23 mouse cellular contexts compared by ENCODE assay signal in the genomic region with DNA sequence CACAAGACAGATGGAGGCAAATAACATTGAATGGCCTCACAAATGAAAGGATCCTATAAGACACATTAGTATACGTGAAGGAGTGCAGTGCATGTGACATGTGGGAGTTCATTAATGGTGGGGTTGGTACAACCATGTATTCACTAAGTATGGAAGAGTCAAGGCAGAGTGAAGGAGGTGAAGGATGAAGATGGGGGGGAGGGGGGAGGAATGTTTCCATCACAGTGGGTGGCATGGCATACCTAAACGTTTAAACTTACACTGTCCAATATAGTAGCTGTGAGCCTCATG.
DNase-seq lines count a peak whose midpoint lies in the region; ATAC-seq lines count a peak whose summit lies in the region.
"Had no signal": no experiment of that assay in that cellular context is flagged by ENCODE, and none has a peak within 500 bp of the region (broad histone marks: within the 10 kb centered on the region; RNA-seq: fewer than 3 reads in every experiment).

No protein-coding gene starts in this region.

- H3K36me3 ChIP-seq in hindbrain, embryonic 11.5 days (ENCODE audit: control insufficient read depth, insufficient read depth, low read length) = no peaks in the 10 kb centered on the region
- H3K36me3 ChIP-seq in hindbrain, embryonic 13.5 days = no peaks in the 10 kb centered on the region
- H3K36me3 ChIP-seq in kidney, embryonic 14.5 days (ENCODE audit: control insufficient read depth, insufficient read depth, low read length) = no peaks in the 10 kb centered on the region
- H3K36me3 ChIP-seq in neural tube, embryonic 13.5 days = no peaks in the 10 kb centered on the region
- H3K36me3 ChIP-seq: embryonic facial prominence, embryonic 10.5 days; embryonic facial prominence, embryonic 13.5 days; forebrain, embryonic 12.5 days; forebrain, embryonic 15.5 days had no signal

- no peaks in the 10 kb centered on the region for H3K27me3 ChIP-seq in hindbrain, embryonic 11.5 days (ENCODE audit: control insufficient read depth, insufficient read depth, low read length)
- H3K27me3 ChIP-seq in hindbrain, embryonic 13.5 days = no peaks in the 10 kb centered on the region
- H3K27me3 ChIP-seq in kidney, embryonic 14.5 days (ENCODE audit: control insufficient read depth, insufficient read depth, low read length) = no peaks in the 10 kb centered on the region
- H3K27me3 ChIP-seq in neural tube, embryonic 13.5 days = no peaks in the 10 kb centered on the region
- H3K27me3 ChIP-seq: embryonic facial prominence, embryonic 13.5 days; forebrain, embryonic 12.5 days; forebrain, embryonic 15.5 days had no signal

- H3K9ac ChIP-seq in hindbrain, embryonic 11.5 days (ENCODE audit: low read depth, low read length) = no peak overlapping the region
- H3K9ac ChIP-seq in hindbrain, embryonic 13.5 days = no peak overlapping the region
- no peak overlapping the region for H3K9ac ChIP-seq in kidney, embryonic 14.5 days (ENCODE audit: low read depth, low read length)
- no peak overlapping the region for H3K9ac ChIP-seq in neural tube, embryonic 13.5 days
- H3K9ac ChIP-seq: embryonic facial prominence, embryonic 13.5 days; forebrain, embryonic 12.5 days; forebrain, embryonic 15.5 days had no signal

- no peak overlapping the region for H3K4me2 ChIP-seq in hindbrain, embryonic 11.5 days (replicated peaks; ENCODE audit: low read depth, low read length)
- no peak overlapping the region for H3K4me2 ChIP-seq in hindbrain, embryonic 13.5 days
- H3K4me2 ChIP-seq in kidney, embryonic 14.5 days (replicated peaks; ENCODE audit: low read depth, low read length) = no peak overlapping the region
- H3K4me2 ChIP-seq in neural tube, embryonic 13.5 days = no peak overlapping the region
- H3K4me2 ChIP-seq: embryonic facial prominence, embryonic 13.5 days; forebrain, embryonic 12.5 days; forebrain, embryonic 15.5 days; heart, embryonic 11.5 days had no signal

- no peaks in the 10 kb centered on the region for H3K9me3 ChIP-seq in hindbrain, embryonic 11.5 days (ENCODE audit: control insufficient read depth, low read length)
- no peaks in the 10 kb centered on the region for H3K9me3 ChIP-seq in hindbrain, embryonic 13.5 days
- no peaks in the 10 kb centered on the region for H3K9me3 ChIP-seq in kidney, embryonic 14.5 days (ENCODE audit: control insufficient read depth, low read length)
- no peaks in the 10 kb centered on the region for H3K9me3 ChIP-seq in neural tube, embryonic 13.5 days
- H3K9me3 ChIP-seq: embryonic facial prominence, embryonic 10.5 days; embryonic facial prominence, embryonic 13.5 days; forebrain, embryonic 12.5 days; forebrain, embryonic 15.5 days had no signal

- no peak for DNase-seq in hindbrain, embryonic 11.5 days (ENCODE audit: low spot score)
- DNase-seq in kidney, postnatal 4 days = no peak
- no peak for DNase-seq in neural tube, embryonic 10.5 days (ENCODE audit: extremely low spot score, low spot score)
- DNase-seq: adrenal gland, adult 8-10 months; adrenal gland, postnatal 25 days; cerebellum, adult 11-12 months; cerebellum, adult 8-10 months; cerebellum, postnatal 10 days; cerebellum, postnatal 36 days; embryo, embryonic 11 days; gastrocnemius, postnatal 10 days; gastrocnemius, postnatal 36 days; heart, adult 2 months had no signal

- peak; percentile 38 for ATAC-seq in hindbrain, embryonic 11.5 days (ENCODE audit: low FRiP score)
- ATAC-seq in hindbrain, embryonic 13.5 days (ENCODE audit: low FRiP score) = no peak
- no peak for ATAC-seq in kidney, embryonic 14.5 days (ENCODE audit: low FRiP score, low TSS enrichment)
- peak; percentile 62 for ATAC-seq in neural tube, embryonic 13.5 days (ENCODE audit: low read depth)
- ATAC-seq: activated CD4-positive, CD25-positive, alpha-beta regulatory T cell, adult 4 months; forebrain, embryonic 15.5 days had no signal

- no peak overlapping the region for H3K27ac ChIP-seq in hindbrain, embryonic 11.5 days (ENCODE audit: low read depth, low read length)
- H3K27ac ChIP-seq in hindbrain, embryonic 13.5 days = no peak overlapping the region
- H3K27ac ChIP-seq in kidney, embryonic 14.5 days (ENCODE audit: low read depth, low read length) = peak overlapping the region; percentile 55; the same call in 1 of the 2 replicates
- H3K27ac ChIP-seq in neural tube, embryonic 13.5 days (replicated peaks) = no peak overlapping the region
- H3K27ac ChIP-seq: embryonic facial prominence, embryonic 10.5 days; embryonic facial prominence, embryonic 13.5 days; forebrain, embryonic 12.5 days; forebrain, embryonic 15.5 days; heart, adult 2 months had no signal

- 47% methylated on average over 2 of the region's 2 CpGs for WGBS in hindbrain, embryonic 11.5 days
- 45% methylated on average over 2 of the region's 2 CpGs for WGBS in hindbrain, embryonic 13.5 days
- WGBS in kidney, embryonic 14.5 days = 36% methylated on average over 2 of the region's 2 CpGs
- WGBS in neural tube, embryonic 13.5 days = 38% methylated on average over 2 of the region's 2 CpGs

- no peaks in the 10 kb centered on the region for H3K4me1 ChIP-seq in hindbrain, embryonic 11.5 days (replicated peaks; ENCODE audit: control insufficient read depth, insufficient read depth, low read length)
- peaks cover 14% of the 10 kb centered on the region for H3K4me1 ChIP-seq in hindbrain, embryonic 13.5 days (replicated peaks)
- H3K4me1 ChIP-seq in kidney, embryonic 14.5 days (ENCODE audit: control insufficient read depth, insufficient read depth, low read length) = no peaks in the 10 kb centered on the region
- H3K4me1 ChIP-seq in neural tube, embryonic 13.5 days (replicated peaks) = peaks cover 18% of the 10 kb centered on the region
- H3K4me1 ChIP-seq: forebrain, embryonic 15.5 days had no signal

- no peak overlapping the region for H3K4me3 ChIP-seq in hindbrain, embryonic 11.5 days (ENCODE audit: low read depth, low read length)
- no peak overlapping the region for H3K4me3 ChIP-seq in hindbrain, embryonic 13.5 days
- no peak overlapping the region for H3K4me3 ChIP-seq in kidney, embryonic 14.5 days (ENCODE audit: low read length)
- no peak overlapping the region for H3K4me3 ChIP-seq in neural tube, embryonic 13.5 days
- H3K4me3 ChIP-seq: embryonic facial prominence, embryonic 10.5 days; embryonic facial prominence, embryonic 13.5 days; erythroblast, embryonic 14.5 days; forebrain, embryonic 12.5 days; forebrain, embryonic 15.5 days; heart, adult 2 months had no signal

Comparison
In these comparisons a context has a peak if more than half of its experiments do, and no peak if none do; other contexts are left out.
1. ATAC-seq: peak in hindbrain, embryonic 11.5 days (single experiment) and neural tube, embryonic 13.5 days (single experiment); none in hindbrain, embryonic 13.5 days (single experiment) and kidney, embryonic 14.5 days (single experiment).